Mouse (Mus musculus) hindbrain, embryonic 10.5 days (tissue): ENCODE results near the gene Fam71e1. TPM values are rescaled to one million over a fixed set of nuclear protein-coding genes. Genes with fewer than 3 reads are reported as not detected.

Experiments
- DNase-seq: peaks from one replicate; pipeline ENCODE4 v3.0.0-alpha.2; 2017; ENCODE audit warnings: low spot score
- H3K27ac ChIP-seq: fragments of 300-500 bp; sonication (generic); 2 replicates; pipeline ENCODE4 v1.5.1; 2016; ENCODE audit warnings: mild to moderate bottlenecking, moderate library complexity
- H3K27me3 ChIP-seq: fragments of 300-500 bp; sonication (generic); 2 replicates; pipeline ENCODE4 v1.6.1; 2016; ENCODE audit warnings: mild to moderate bottlenecking; ENCODE audit not compliant: poor library complexity, insufficient read depth, severe bottlenecking
- H3K36me3 ChIP-seq: fragments of 300-500 bp; sonication (generic); 2 replicates; pipeline ENCODE4 v1.6.1; 2016; ENCODE audit warnings: mild to moderate bottlenecking, moderate library complexity
- H3K4me1 ChIP-seq: fragments of 300-500 bp; sonication (generic); replicated peaks from 2 replicates; pipeline ENCODE4 v1.6.1; 2016; ENCODE audit warnings: mild to moderate bottlenecking
- H3K4me3 ChIP-seq: fragments of 300-500 bp; sonication (generic); 2 replicates; pipeline ENCODE4 v1.5.1; 2016; ENCODE audit warnings: mild to moderate bottlenecking, moderate library complexity
- H3K9me3 ChIP-seq: fragments of 300-500 bp; sonication (generic); 2 replicates; pipeline ENCODE4 v1.6.1; 2016; ENCODE audit warnings: mild to moderate bottlenecking, moderate library complexity
- WGBS: fragments of 180-500 bp; shearing (Covaris S2); methylation state at CpG from one replicate; pipeline ENCODE4 v1.1.7; 2016; 5-methylcytosine and 5-hydroxymethylcytosine counted together
- polyA plus RNA-seq: library from polyadenylated mRNA; unstranded; fragments of >200 nt; fragmentation: Nextera tagmentation; extraction: Ambion mirVana; gene quantifications from 2 replicates; pipeline ENCODE4 v1.2.1, GENCODE M21; 2016

The Fam71e1 gene
- polyA plus RNA-seq, 1 experiment from 2014 or later, result 20.5 TPM

DNA sequence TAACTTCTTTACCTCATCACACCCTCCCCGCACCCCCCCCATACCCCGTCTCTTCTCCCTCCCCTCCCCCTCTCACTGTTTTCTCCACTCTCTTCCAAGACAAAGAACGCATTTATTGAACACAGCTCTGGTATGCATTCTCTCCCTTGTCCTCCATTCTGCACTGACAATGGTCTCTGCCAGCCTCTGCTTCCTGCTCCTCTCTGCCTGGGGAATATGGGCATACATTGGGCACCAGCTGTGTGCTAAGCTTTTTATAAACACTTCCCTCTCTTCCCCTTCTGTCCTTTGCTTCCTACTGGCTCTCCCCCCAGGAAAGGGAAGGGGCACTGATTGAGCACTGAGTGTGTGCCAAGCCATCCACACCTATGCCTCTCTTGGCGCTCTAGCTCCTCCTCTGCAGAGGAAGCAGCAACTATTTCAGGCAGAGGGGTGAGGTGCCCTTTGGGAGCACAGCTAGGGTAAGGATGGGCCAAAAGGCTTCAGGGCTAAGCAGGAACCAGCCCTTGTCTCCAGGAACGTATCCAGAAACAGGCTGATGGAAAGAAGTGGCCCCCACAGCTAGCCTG is 21.3 kb upstream of the Fam71e1 start:
- Histone ChIP-seq H3K4me1 (peaks cover 54% of the 10 kb centered on the region), H3K27ac (peak overlapping the region; percentile 83), H3K4me3 (no peak overlapping the region), H3K36me3 (0 out of 2 replicates have a peak, but pooled peaks cover 4% of the 10 kb centered on the region), H3K9me3 (no peaks in the 10 kb centered on the region), H3K27me3 (peaks cover 65% of the 10 kb centered on the region)
- DNase-seq, result no peak
- 33% methylated on average over 5 of the region's 5 CpGs for WGBS

DNA sequence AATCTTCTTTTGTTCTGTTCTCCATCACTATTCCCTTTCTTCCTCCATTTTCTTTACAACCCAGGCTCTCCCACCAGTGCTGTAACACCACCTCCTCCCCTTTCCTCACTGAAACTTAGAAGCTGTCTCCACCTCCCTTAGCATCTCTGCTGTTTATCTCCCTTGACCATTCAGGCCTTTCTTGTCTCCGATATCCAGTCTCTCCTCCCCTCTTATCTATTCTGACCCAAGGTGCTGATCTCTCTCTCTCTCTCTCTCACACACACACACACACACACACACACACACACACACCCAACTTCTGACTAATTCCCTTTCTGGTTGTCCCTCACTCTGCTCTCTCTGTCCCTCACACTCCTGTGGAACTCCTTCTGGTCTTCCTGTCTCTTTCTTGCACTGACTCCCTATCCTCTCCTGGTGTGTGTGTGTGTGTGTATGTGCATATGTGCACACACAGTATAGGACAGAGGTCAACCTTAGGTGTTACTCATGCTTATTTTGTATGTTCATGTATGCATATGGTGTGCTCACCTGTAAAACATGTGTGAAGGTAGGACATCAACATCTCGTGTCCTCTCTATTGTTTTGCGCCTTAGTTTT is 13.4 kb upstream of the Fam71e1 start:
- Histone ChIP-seq H3K4me1 (peaks cover 17% of the 10 kb centered on the region), H3K36me3 (peaks cover 3% of the 10 kb centered on the region; the same call in 1 of the 2 replicates), H3K4me3 (no peak overlapping the region), H3K9me3 (0 out of 2 replicates have a peak, but pooled peaks cover 3% of the 10 kb centered on the region), H3K27ac (no peak overlapping the region), H3K27me3 (peaks cover 51% of the 10 kb centered on the region)
- 71% methylated on average over 3 of the region's 3 CpGs for WGBS
- no peak for DNase-seq

DNA sequence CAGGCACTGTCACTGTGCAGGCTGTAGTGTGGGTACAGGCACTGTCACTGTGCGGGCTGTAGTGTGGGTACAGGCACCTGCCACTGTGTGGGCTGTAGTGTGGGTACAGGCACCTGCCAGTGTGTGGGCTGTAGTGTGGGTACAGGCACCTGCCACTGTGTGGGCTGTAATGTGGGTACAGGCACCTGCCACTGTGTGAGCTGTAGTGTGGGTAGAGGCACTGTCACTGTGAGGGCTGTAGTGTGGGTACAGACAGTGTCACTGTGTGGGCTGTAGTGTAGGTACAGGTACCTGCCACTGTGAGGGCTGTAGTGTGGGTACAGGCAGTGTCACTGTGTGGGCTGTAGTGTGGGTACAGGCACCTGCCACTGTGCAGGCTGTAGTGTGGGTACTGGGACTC is 12.3 kb upstream of the Fam71e1 start:
- Histone ChIP-seq H3K4me3 (no peak overlapping the region), H3K27ac (no peak overlapping the region), H3K36me3 (peaks cover 14% of the 10 kb centered on the region), H3K4me1 (peaks cover 17% of the 10 kb centered on the region), H3K27me3 (peaks cover 40% of the 10 kb centered on the region), H3K9me3 (0 out of 2 replicates have a peak, but pooled peaks cover 3% of the 10 kb centered on the region)
- 94% methylated on average over 1 of the region's 1 CpGs for WGBS
- DNase-seq, result no peak

DNA sequence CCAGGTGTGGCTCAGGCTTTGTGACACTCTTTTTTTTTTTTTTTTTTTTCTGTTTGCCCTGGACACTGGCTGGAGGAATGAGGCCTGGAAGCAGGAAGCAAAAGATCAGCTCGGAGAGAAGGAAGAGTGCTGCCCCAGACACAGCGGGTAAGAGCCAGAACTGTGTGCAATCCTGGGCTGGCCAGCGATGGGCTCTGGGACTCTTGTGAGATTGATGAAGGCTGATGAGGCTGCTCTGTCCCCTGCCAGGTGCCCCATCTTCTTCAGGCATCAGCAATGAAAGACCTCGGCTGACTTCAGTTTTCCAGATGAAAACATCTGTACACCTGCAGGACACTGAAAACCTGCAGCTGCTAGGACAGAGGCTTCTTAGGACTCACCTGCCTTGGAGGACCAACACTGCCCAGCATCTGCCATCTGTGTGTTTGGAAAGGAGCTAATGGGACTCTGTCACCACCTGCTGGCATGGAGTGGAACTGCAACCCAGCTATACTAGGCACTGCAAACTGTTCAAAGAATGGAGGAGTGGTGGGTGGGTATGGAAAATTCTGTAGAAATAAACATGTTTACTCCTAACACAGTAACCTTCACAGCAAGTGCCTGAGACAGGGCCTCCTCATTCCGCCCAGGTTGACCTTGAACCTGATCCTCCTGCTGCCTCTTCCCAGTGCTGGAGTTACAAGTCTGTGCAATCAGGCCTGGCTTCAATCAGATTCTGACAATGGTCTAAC is 11.4 kb upstream of the Fam71e1 start:
- no peak overlapping the region for H3K27ac ChIP-seq
- DNase-seq, result peak; percentile 85
- WGBS, result 37% methylated on average over 5 of the region's 5 CpGs
- peaks cover 17% of the 10 kb centered on the region for H3K4me1 ChIP-seq
- peaks cover 31% of the 10 kb centered on the region for H3K27me3 ChIP-seq
- no peak overlapping the region for H3K4me3 ChIP-seq
- H3K36me3 ChIP-seq, result peaks cover 23% of the 10 kb centered on the region
- H3K9me3 ChIP-seq, result 0 out of 2 replicates have a peak, but pooled peaks cover 3% of the 10 kb centered on the region

DNA sequence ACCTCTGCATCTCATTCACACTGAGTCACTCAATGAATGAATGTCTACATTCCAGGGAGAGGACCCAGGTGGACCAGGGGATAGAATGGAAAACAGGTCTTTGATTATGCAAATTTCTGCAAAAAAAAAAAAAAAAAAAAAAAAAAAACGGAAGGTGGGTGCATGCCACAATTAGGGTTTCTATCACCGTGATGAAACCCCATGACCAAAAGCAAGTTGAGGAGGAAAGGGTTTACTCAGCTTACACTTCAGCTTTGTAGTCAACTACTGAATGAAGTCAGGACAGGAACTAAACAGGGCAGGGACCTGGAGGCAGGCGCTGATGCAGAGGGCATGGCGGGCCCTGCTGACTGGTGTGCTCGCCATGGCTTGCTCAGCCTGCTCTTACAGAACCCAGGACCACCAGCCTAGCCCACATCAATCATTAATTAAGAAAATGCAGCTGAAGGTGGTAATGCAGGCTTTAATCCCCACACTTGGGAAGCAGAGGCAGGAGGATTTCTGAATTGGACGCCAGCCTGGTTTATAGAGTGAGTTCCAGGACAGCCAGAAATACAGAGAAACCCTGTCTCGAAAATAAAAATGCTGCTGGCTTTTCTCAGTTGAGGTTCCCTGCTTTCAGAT is 10.7 kb upstream of the Fam71e1 start:
- Histone ChIP-seq H3K27ac (no peak overlapping the region), H3K4me1 (peaks cover 17% of the 10 kb centered on the region), H3K4me3 (no peak overlapping the region), H3K9me3 (0 out of 2 replicates have a peak, but pooled peaks cover 3% of the 10 kb centered on the region), H3K36me3 (peaks cover 29% of the 10 kb centered on the region), H3K27me3 (peaks cover 24% of the 10 kb centered on the region)
- no peak for DNase-seq
- WGBS, result 76% methylated on average over 7 of the region's 7 CpGs

DNA sequence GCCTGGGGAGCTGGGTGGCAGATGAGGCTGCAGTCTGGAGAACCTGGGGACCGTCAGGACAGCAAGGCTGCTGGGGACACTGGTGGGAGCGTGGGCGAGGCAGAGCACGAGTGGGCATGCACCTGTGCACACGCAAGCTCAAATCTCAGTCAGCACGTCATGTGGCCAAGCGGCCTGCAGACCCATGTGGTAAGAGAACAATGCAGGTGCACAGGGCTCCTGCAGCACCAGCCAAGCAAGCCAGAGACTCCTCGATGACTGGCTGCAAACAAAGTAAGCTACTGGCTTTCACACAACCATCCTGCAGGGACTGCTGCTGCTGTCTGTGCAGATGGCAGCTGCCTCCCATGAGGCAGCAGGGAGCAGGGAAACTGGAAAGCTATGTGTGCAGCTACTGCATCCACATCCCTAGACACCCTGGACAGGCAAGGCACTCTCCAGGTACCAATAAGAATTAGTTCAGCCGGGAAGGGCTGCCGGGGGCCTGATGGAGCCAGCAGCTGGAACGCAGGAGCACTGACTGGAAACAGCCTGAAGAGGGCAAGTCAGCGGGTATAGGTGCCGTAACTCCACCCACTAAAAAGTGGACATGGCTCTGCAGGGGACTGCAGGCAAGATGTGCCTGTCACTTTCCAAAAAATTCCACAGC is 9.3 kb upstream of the Fam71e1 start:
- Histone ChIP-seq H3K27ac (0 out of 2 replicates have a peak overlapping the region, but pooled peaks have one; percentile 19), H3K9me3 (0 out of 2 replicates have a peak, but pooled peaks cover 3% of the 10 kb centered on the region), H3K27me3 (peaks cover 13% of the 10 kb centered on the region), H3K4me3 (no peak overlapping the region), H3K36me3 (peaks cover 43% of the 10 kb centered on the region), H3K4me1 (peaks cover 17% of the 10 kb centered on the region)
- DNase-seq, result no peak
- 71% methylated on average over 13 of the region's 13 CpGs for WGBS

DNA sequence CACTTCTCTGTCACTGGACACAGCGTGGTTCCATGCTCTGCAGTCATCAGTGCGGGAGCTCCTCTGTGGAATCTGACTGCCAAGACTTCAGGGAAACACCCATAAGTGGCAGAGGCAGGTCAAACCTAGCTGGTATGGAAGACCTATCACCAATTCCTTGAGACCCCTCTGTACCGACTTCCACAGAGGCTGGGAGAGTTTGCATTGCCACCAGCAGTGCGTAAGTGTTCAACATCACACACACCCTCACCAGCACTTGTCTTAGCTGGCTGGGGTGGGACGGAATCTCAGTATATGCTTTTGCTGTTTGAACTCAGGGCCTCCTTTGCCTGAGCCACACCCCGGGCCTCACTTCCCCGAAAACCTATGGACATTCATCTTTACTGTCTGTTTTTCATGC is 8.4 kb upstream of the Fam71e1 start:
- peaks cover 5% of the 10 kb centered on the region for H3K27me3 ChIP-seq
- H3K36me3 ChIP-seq, result peaks cover 52% of the 10 kb centered on the region
- H3K27ac ChIP-seq, result no peak overlapping the region
- no peak overlapping the region for H3K4me3 ChIP-seq
- H3K4me1 ChIP-seq, result peaks cover 17% of the 10 kb centered on the region
- H3K9me3 ChIP-seq, result 0 out of 2 replicates have a peak, but pooled peaks cover 3% of the 10 kb centered on the region
- WGBS, result 90% methylated on average over 7 of the region's 7 CpGs
- no peak for DNase-seq

DNA sequence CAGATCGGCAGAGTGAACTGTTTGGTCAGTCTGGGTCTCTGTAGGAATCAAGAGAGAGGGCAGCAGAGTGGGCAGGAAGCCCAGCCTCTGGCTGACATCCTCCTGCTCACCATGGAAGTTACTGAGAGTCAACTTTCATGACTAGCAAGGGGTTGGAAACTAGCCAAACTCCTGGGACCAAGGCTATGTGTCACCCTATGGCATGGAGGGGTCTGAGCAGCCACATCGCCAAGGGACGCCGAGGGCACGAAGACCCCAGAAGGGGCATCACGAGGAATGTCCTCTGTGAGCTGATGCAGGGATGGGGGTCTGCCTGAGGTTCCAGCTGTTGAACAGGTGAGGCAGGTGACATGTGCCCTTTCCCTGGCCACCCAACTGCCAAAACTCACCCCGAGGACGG is 7.8 kb upstream of the Fam71e1 start:
- H3K4me1 ChIP-seq, result peaks cover 17% of the 10 kb centered on the region
- WGBS, result 96% methylated on average over 8 of the region's 8 CpGs
- no peak for DNase-seq
- H3K4me3 ChIP-seq, result no peak overlapping the region
- no peaks in the 10 kb centered on the region for H3K27me3 ChIP-seq
- H3K9me3 ChIP-seq, result 0 out of 2 replicates have a peak, but pooled peaks cover 3% of the 10 kb centered on the region
- H3K36me3 ChIP-seq, result peaks cover 58% of the 10 kb centered on the region
- no peak overlapping the region for H3K27ac ChIP-seq

DNA sequence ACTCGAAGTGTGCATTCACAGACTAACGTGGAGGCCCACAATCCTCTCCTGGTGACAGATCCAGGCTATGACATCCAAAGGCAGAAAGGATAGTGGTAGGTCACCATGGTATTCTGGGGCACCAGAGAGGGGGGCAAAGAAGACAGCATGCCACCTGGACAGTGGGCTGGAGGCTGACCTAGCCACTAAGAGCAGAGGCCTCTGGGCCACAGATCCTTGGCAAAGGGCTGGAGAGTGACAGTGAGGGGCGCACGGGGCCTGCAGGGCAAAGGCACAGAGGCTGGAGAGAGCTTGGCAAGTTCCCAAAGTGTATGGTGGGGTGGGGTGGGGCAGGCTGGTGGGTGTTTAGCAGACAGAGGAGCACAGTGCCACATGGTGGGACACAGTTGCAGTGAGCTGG is 6.1 kb upstream of the Fam71e1 start:
- Histone ChIP-seq H3K4me1 (peaks cover 26% of the 10 kb centered on the region), H3K27ac (no peak overlapping the region), H3K4me3 (no peak overlapping the region), H3K9me3 (no peaks in the 10 kb centered on the region), H3K36me3 (peaks cover 71% of the 10 kb centered on the region), H3K27me3 (no peaks in the 10 kb centered on the region)
- 98% methylated on average over 4 of the region's 4 CpGs for WGBS
- DNase-seq, result no peak

DNA sequence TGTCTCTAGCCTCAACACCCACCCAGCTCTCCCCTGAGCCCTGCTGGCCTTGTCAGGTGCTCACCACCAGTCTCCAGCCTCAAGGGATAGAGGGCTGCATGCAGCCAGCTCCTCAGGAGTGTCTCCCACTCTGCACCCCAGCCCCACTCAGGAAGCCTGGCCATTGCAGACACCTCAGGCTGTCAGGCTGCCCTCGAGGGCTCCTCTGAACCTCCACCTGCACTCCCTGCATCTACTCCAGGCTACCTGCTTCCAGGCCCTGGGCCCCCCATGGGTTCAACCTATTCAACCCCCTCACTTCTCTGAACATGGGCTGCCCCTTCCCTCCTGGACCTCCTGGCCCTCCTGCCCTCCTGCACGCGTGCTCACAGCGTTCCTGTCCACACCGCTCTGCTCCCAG is 5.0 kb upstream of the Fam71e1 start:
- Histone ChIP-seq H3K4me3 (no peak overlapping the region), H3K36me3 (peaks cover 71% of the 10 kb centered on the region), H3K4me1 (peaks cover 29% of the 10 kb centered on the region), H3K9me3 (no peaks in the 10 kb centered on the region), H3K27ac (no peak overlapping the region), H3K27me3 (no peaks in the 10 kb centered on the region)
- 96% methylated on average over 5 of the region's 5 CpGs for WGBS
- no peak for DNase-seq

DNA sequence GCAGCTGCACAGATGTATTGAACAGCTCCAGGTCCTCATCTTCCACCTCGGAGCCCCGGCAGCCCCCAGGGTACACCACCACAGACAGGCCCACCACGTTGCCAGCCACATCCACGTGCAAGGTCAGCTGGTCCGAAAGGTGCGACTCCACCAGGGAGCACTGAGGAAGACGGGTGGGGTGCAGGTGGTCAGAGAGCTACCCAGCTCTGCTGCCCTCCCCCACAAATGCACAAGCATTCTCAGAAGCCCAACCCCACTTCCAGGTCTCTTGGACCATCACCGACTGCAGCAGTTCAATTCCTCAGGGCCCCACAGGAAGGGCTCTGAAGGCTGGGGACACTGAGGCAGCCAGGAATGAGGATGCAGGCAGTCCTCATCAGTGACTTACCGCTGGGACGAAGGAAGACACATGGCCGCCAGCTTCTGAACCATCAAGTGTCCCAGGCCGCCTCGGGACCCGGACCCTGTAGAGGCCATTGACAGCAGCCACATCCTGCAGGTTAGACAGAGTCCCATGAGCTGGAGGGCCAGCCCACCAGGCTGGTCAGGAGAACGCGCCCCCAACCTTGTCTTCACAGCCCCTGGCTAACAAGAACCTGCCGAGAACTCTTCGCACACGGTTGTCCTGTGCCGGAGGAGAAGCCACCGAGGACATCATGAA is 4.1 kb upstream of the Fam71e1 start:
- H3K36me3 ChIP-seq, result peaks cover 72% of the 10 kb centered on the region
- DNase-seq, result no peak
- WGBS, result 94% methylated on average over 21 of the region's 21 CpGs

DNA sequence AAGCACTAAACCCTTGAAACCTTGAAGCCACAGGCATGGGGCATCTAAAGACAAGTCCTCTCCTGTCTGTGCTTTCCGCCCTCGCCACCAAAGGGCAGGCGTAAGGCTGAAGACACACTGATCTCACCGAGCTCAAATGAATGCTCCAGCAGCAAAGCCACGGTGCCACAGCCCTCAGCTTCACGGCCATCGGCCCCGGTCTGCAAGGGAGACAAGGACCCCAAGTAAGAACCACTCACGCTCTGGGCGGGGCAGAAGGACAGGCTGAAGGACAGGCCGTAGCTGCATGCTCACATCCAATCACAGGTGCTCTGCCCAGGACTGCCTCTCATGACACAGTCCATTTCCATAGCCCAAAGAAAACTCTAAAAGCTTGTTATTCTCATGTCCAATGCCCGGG is 1.7 kb upstream of the Fam71e1 start:
- Histone ChIP-seq H3K9me3 (no peaks in the 10 kb centered on the region), H3K4me1 (peaks cover 29% of the 10 kb centered on the region), H3K4me3 (peak overlapping the region; percentile 5), H3K36me3 (peaks cover 57% of the 10 kb centered on the region), H3K27ac (no peak overlapping the region), H3K27me3 (0 out of 2 replicates have a peak, but pooled peaks cover 8% of the 10 kb centered on the region)
- no peak for DNase-seq
- WGBS, result 93% methylated on average over 12 of the region's 12 CpGs

More for the DNA sequence above, 4.1 kb upstream of the Fam71e1 start:
- Histone ChIP-seq H3K9me3 (no peaks in the 10 kb centered on the region), H3K4me3 (0 out of 2 replicates have a peak overlapping the region, but pooled peaks have one; percentile 3), H3K4me1 (peaks cover 29% of the 10 kb centered on the region), H3K27me3 (no peaks in the 10 kb centered on the region), H3K27ac (no peak overlapping the region)
